Mouse (Mus musculus) neural tube, embryonic 12.5 days (tissue): Measurements from ENCODE around the gene Fbl. TPM values are rescaled to one million over a fixed set of nuclear protein-coding genes. Genes with fewer than 3 reads are reported as not detected.
"Not testable (repeated sequence)": the region's sequence is repeated elsewhere in the genome, so short reads cannot be mapped to it uniquely, and the experiment has no call there.

Experiments used
- ATAC-seq: fragments of 200-750 bp; cut with Nextera tagmentation; 2 replicates; pipeline ENCODE4 v1.8.0; 2017; ENCODE audit warnings: low read depth, mild to moderate bottlenecking, moderate TSS enrichment, moderate library complexity; ENCODE audit not compliant: low FRiP score
- H3K27ac ChIP-seq: fragments of 300-500 bp; sonication (generic); 2 replicates; pipeline ENCODE4 v1.5.1; 2016
- H3K27me3 ChIP-seq: fragments of 300-500 bp; sonication (generic); replicated peaks from 2 replicates; pipeline ENCODE4 v1.6.1; 2016; ENCODE audit warnings: mild to moderate bottlenecking
- H3K36me3 ChIP-seq: fragments of 300-500 bp; sonication (generic); 2 replicates; pipeline ENCODE4 v1.6.1; 2016; ENCODE audit warnings: mild to moderate bottlenecking
- H3K4me1 ChIP-seq: fragments of 300-500 bp; sonication (generic); 2 replicates; pipeline ENCODE4 v1.6.1; 2016
- H3K4me2 ChIP-seq: fragments of 300-500 bp; sonication (generic); replicated peaks from 2 replicates; pipeline ENCODE4 v1.6.1; 2016; ENCODE audit warnings: mild to moderate bottlenecking
- H3K4me3 ChIP-seq: fragments of 300-500 bp; sonication (generic); 2 replicates; pipeline ENCODE4 v1.5.1; 2016
- H3K9ac ChIP-seq: fragments of 300-500 bp; sonication (generic); 2 replicates; pipeline ENCODE4 v1.6.1; 2016; ENCODE audit warnings: mild to moderate bottlenecking
- H3K9me3 ChIP-seq: fragments of 300-500 bp; sonication (generic); 2 replicates; pipeline ENCODE4 v1.6.1; 2016; ENCODE audit warnings: mild to moderate bottlenecking
- WGBS: fragments of 180-500 bp; shearing (Covaris S2); methylation state at CpG from one replicate; pipeline ENCODE4 v1.1.7; 2016; 5-methylcytosine and 5-hydroxymethylcytosine counted together
- polyA plus RNA-seq: library from polyadenylated mRNA; unstranded; fragments of >200 nt; fragmentation: Nextera tagmentation; extraction: Ambion mirVana; gene quantifications from 2 replicates; pipeline ENCODE4 v1.2.1, GENCODE M21; 2016

Fbl gene
- polyA plus RNA-seq, 1 experiment from 2014 or later: 118 TPM

GRCm38 (mm10) chr7:28196528-28196927 is 27.0 kb downstream of the Fbl start:
- no peak overlapping the region for H3K4me3 ChIP-seq
- H3K36me3 ChIP-seq: peaks cover 42% of the 10 kb centered on the region
- 54% methylated on average over 14 of the region's 14 CpGs for WGBS
- no peak overlapping the region for H3K27ac ChIP-seq
- no peaks in the 10 kb centered on the region for H3K27me3 ChIP-seq
- no peak overlapping the region for H3K9ac ChIP-seq
- no peak for ATAC-seq
- H3K9me3 ChIP-seq: no peaks in the 10 kb centered on the region
- no peaks in the 10 kb centered on the region for H3K4me1 ChIP-seq
- H3K4me2 ChIP-seq: no peak overlapping the region

GRCm38 (mm10) chr7:28199054-28199453 is 29.5 kb downstream of the Fbl start:
- Histone ChIP-seq H3K4me1 (no peaks in the 10 kb centered on the region), H3K4me2 (no peak overlapping the region), H3K9ac (no peak overlapping the region), H3K36me3 (peaks cover 19% of the 10 kb centered on the region), H3K27ac (no peak overlapping the region), H3K4me3 (no peak overlapping the region), H3K27me3 (no peaks in the 10 kb centered on the region), H3K9me3 (no peaks in the 10 kb centered on the region)
- 71% methylated on average over 4 of the region's 4 CpGs for WGBS
- ATAC-seq: no peak

- H3K36me3 ChIP-seq: no peaks in the 10 kb centered on the region
These were observed 33.9 kb downstream of the Fbl start for GRCm38 (mm10) chr7:28203207-28204108.

GRCm38 (mm10) chr7:28206044-28206600 is 36.6 kb downstream of the Fbl start:
- H3K4me1 ChIP-seq: no peaks in the 10 kb centered on the region
- no peaks in the 10 kb centered on the region for H3K9me3 ChIP-seq
- ATAC-seq: no peak
- H3K4me2 ChIP-seq: no peak overlapping the region
- no peaks in the 10 kb centered on the region for H3K27me3 ChIP-seq
- no peak overlapping the region for H3K27ac ChIP-seq
- WGBS: 67% methylated on average over 4 of the region's 4 CpGs
- H3K9ac ChIP-seq: no peak overlapping the region
- no peak overlapping the region for H3K4me3 ChIP-seq
- no peaks in the 10 kb centered on the region for H3K36me3 ChIP-seq

More at GRCm38 (mm10) chr7:28203207-28204108, 33.9 kb downstream of the Fbl start:
- no peak overlapping the region for H3K4me2 ChIP-seq
- no peaks in the 10 kb centered on the region for H3K9me3 ChIP-seq
- 63% methylated on average over 19 of the region's 19 CpGs for WGBS
- H3K4me3 ChIP-seq: no peak overlapping the region
- H3K27me3 ChIP-seq: no peaks in the 10 kb centered on the region
- no peak overlapping the region for H3K9ac ChIP-seq
- no peak overlapping the region for H3K27ac ChIP-seq
- H3K4me1 ChIP-seq: no peaks in the 10 kb centered on the region
- no peak for ATAC-seq

- Histone ChIP-seq H3K4me1 (no peaks in the 10 kb centered on the region), H3K9me3 (no peaks in the 10 kb centered on the region), H3K9ac (0 out of 2 replicates have a peak overlapping the region, but pooled peaks have one; percentile 18), H3K4me3 (peak overlapping the region; percentile 11), H3K27me3 (no peaks in the 10 kb centered on the region), H3K36me3 (no peaks in the 10 kb centered on the region), H3K27ac (no peak overlapping the region), H3K4me2 (peak overlapping the region; percentile 54)
- WGBS: 47% methylated on average over 12 of the region's 12 CpGs
- no peak for ATAC-seq
These were observed 39.0 kb downstream of the Fbl start for GRCm38 (mm10) chr7:28208396-28208987.

GRCm38 (mm10) chr7:28208988-28209508 is 39.5 kb downstream of the Fbl start:
- Histone ChIP-seq H3K27me3 (no peaks in the 10 kb centered on the region), H3K4me3 (peak overlapping the region; percentile 11; the same call in 1 of the 2 replicates), H3K36me3 (no peaks in the 10 kb centered on the region), H3K9me3 (no peaks in the 10 kb centered on the region), H3K9ac (0 out of 2 replicates have a peak overlapping the region, but pooled peaks have one; percentile 18), H3K27ac (no peak overlapping the region), H3K4me2 (peak overlapping the region; percentile 54), H3K4me1 (no peaks in the 10 kb centered on the region)
- 53% methylated on average over 19 of the region's 19 CpGs for WGBS
- ATAC-seq: no peak

GRCm38 (mm10) chr7:28210731-28211130 is 41.2 kb downstream of the Fbl start:
- 51% methylated on average over 5 of the region's 5 CpGs for WGBS

GRCm38 (mm10) chr7:28214142-28214541 is 44.6 kb downstream of the Fbl start:
- no peaks in the 10 kb centered on the region for H3K9me3 ChIP-seq
- 38% methylated on average over 10 of the region's 10 CpGs for WGBS
- no peaks in the 10 kb centered on the region for H3K27me3 ChIP-seq
- ATAC-seq: no peak
- no peaks in the 10 kb centered on the region for H3K4me1 ChIP-seq
- H3K4me3 ChIP-seq: no peak overlapping the region
- no peaks in the 10 kb centered on the region for H3K36me3 ChIP-seq
- no peak overlapping the region for H3K27ac ChIP-seq
- H3K9ac ChIP-seq: no peak overlapping the region
- H3K4me2 ChIP-seq: no peak overlapping the region

More at GRCm38 (mm10) chr7:28210731-28211130, 41.2 kb downstream of the Fbl start:
- Histone ChIP-seq H3K9me3 (no peaks in the 10 kb centered on the region), H3K4me3 (no peak overlapping the region), H3K9ac (no peak overlapping the region), H3K27ac (no peak overlapping the region), H3K4me1 (no peaks in the 10 kb centered on the region), H3K36me3 (no peaks in the 10 kb centered on the region), H3K4me2 (no peak overlapping the region), H3K27me3 (no peaks in the 10 kb centered on the region)
- no peak for ATAC-seq

GRCm38 (mm10) chr7:28215950-28216349 is 46.4 kb downstream of the Fbl start:
- ATAC-seq, H3K27me3 ChIP-seq, H3K9me3 ChIP-seq, H3K4me2 ChIP-seq, H3K4me3 ChIP-seq, H3K9ac ChIP-seq, H3K27ac ChIP-seq, H3K4me1 ChIP-seq, H3K36me3 ChIP-seq: not testable (repeated sequence)
- WGBS: 88% methylated on average over 2 of the region's 2 CpGs

GRCm38 (mm10) chr7:28217811-28218210 is 48.3 kb downstream of the Fbl start:
- WGBS: 92% methylated on average over 13 of the region's 13 CpGs
- H3K9ac ChIP-seq, H3K4me1 ChIP-seq: not testable (repeated sequence)

GRCm38 (mm10) chr7:28218951-28219740 is 49.6 kb downstream of the Fbl start:
- H3K4me3 ChIP-seq, H3K27me3 ChIP-seq, H3K27ac ChIP-seq, H3K4me1 ChIP-seq, H3K4me2 ChIP-seq, H3K9me3 ChIP-seq, H3K36me3 ChIP-seq, ATAC-seq, H3K9ac ChIP-seq: not testable (repeated sequence)
- WGBS: 90% methylated on average over 20 of the region's 20 CpGs

More at GRCm38 (mm10) chr7:28217811-28218210, 48.3 kb downstream of the Fbl start:
- not testable (repeated sequence) for H3K36me3 ChIP-seq, H3K4me3 ChIP-seq, H3K9me3 ChIP-seq, H3K27me3 ChIP-seq, ATAC-seq, H3K27ac ChIP-seq, H3K4me2 ChIP-seq
